Mouse (Mus musculus): ENCODE measurements around the gene Leng9. TPM values are rescaled to one million over a fixed set of nuclear protein-coding genes. Genes with fewer than 3 reads are reported as not detected.

Gene Leng9
- total and polyA plus RNA-seq, 2 experiments from 2014 or later, result 4.7 to 4.9 TPM

DNA sequence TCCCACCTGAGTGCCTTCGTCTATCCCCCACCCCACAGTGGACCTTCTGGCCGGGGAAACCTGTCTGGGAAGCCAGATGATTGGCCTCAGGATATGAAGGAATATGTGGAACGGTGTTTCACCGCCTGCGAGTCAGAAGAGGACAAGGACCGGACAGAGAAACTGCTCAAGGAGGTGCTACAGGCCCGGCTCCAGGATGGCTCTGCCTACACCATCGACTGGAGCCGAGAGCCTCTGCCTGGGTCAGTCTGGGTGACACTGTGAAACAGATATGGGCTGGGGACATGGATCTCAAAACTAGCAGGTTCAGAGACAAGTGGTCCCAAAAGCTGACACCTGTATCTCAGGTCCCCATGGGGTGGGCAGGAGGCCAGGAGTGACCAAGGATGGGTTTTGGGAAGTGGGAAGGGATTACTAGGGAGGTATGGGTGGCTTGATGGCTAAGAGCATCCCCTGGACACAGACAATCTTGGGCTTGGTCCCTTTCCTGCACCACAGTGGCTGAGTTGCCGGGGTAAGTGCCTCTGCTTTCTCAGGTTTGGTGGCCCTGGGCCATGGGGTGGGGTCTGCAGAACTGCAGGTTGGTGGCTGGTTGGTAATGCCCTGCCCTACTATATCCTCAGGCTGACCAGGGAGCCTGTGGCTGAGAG is 7.3 kb downstream of the Leng9 start:
- Histone ChIP-seq H3K4me2 (ENCODE audit: low read depth, low read length, poor library complexity, severe bottlenecking) (no peak overlapping the region), H3K27ac (ENCODE audit: low read depth, low read length) (no peak overlapping the region), H3K36me3 (ENCODE audit: insufficient read depth, low read length) (peaks cover 76% of the 10 kb centered on the region), H3K9me3 (ENCODE audit: low read length) (no peaks in the 10 kb centered on the region), H3K4me1 (ENCODE audit: insufficient read depth, low read length) (peaks cover 4% of the 10 kb centered on the region; the same call in 1 of the 2 replicates), H3K4me3 (ENCODE audit: low read depth, low read length) (no peak overlapping the region), H3K27me3 (ENCODE audit: insufficient read depth, low read length) (no peaks in the 10 kb centered on the region), H3K9ac (replicated peaks; ENCODE audit: low read length, poor library complexity, severe bottlenecking) (no peak overlapping the region)
- ATAC-seq (ENCODE audit: low FRiP score) (no peak), DNase-seq (ENCODE audit: low spot score) (no peak)
- TF ChIP-seq CTCF (IDR thresholded peaks at IDR 0.05), result no peak
- 93% methylated on average over 10 of the region's 10 CpGs for WGBS

DNA sequence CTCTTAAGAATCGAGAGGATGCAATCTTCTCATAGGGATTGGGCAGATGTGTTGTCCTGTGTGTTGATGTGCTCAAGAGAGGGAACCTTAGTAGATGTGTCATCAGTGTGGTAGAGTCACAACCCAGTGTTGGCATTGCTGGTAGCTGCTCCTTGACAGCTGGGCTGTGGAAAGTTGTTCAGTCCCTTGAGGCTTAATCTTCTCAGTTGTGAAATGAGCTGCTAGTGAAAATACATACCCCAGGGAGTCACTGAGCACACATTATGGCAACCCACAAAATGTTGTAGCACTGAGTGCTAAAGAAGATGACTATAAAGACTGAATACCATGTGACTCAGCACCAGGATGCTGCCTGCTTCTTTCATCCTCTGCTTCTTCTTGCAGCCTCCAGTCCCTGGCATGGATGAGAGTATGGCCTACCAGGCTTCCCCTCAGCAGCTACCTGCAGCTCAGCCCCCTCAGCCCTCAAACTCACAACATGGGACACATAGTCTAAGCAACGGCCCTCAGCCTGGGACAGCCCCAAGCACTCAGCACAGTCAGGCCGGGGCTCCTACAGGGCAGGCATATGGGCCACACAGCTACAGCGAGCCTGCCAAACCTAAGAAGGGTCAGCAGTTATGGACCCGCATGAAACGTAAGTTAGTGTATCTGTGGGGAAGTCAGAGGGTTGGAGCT is 8.4 kb downstream of the Leng9 start:
- no peak for TF ChIP-seq CTCF (IDR thresholded peaks at IDR 0.05)
- peaks cover 6% of the 10 kb centered on the region; the same call in 1 of the 2 replicates for H3K4me1 ChIP-seq (ENCODE audit: insufficient read depth, low read length)
- DNase-seq (ENCODE audit: low spot score) (no peak), ATAC-seq (ENCODE audit: low FRiP score) (no peak)
- H3K9me3 ChIP-seq (ENCODE audit: low read length), result no peaks in the 10 kb centered on the region
- WGBS, result 93% methylated on average over 6 of the region's 6 CpGs
- no peak overlapping the region for H3K4me2 ChIP-seq (ENCODE audit: low read depth, low read length, poor library complexity, severe bottlenecking)
- no peak overlapping the region for H3K27ac ChIP-seq (ENCODE audit: low read depth, low read length)
- no peaks in the 10 kb centered on the region for H3K27me3 ChIP-seq (ENCODE audit: insufficient read depth, low read length)
- H3K9ac ChIP-seq (replicated peaks; ENCODE audit: low read length, poor library complexity, severe bottlenecking), result no peak overlapping the region
- H3K36me3 ChIP-seq (ENCODE audit: insufficient read depth, low read length), result peaks cover 74% of the 10 kb centered on the region
- H3K4me3 ChIP-seq (ENCODE audit: low read depth, low read length), result no peak overlapping the region

DNA sequence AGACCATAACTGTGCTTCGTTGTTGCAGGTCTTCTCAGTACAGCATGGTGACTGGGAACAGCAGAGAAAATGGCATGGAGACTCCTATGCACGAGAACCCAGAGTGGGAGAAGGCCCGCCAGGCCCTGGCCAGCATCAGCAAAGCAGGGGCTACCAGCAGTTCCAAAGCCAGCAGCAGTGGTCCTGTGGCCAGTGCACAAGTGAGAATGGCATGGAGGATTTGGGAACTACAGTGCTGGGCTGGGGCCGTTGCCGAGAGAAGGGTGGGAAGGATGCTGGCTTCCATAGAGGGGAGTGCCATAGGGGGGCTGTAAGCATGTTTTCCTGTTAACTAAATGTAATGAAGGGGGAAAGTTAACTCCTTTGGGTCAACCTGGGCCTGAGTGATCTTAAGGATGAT is 10.8 kb downstream of the Leng9 start:
- no peak for ATAC-seq (ENCODE audit: low FRiP score)
- no peak for TF ChIP-seq CTCF (IDR thresholded peaks at IDR 0.05)
- no peaks in the 10 kb centered on the region for H3K9me3 ChIP-seq (ENCODE audit: low read length)
- WGBS, result 92% methylated on average over 5 of the region's 5 CpGs
- H3K36me3 ChIP-seq (ENCODE audit: insufficient read depth, low read length), result peaks cover 53% of the 10 kb centered on the region
- no peak overlapping the region for H3K4me3 ChIP-seq (ENCODE audit: low read depth, low read length)
- peaks cover 6% of the 10 kb centered on the region; the same call in 1 of the 2 replicates for H3K4me1 ChIP-seq (ENCODE audit: insufficient read depth, low read length)
- no peak overlapping the region for H3K27ac ChIP-seq (ENCODE audit: low read depth, low read length)
- no peak overlapping the region for H3K9ac ChIP-seq (replicated peaks; ENCODE audit: low read length, poor library complexity, severe bottlenecking)
- no peak for DNase-seq (ENCODE audit: low spot score)
- no peak overlapping the region for H3K4me2 ChIP-seq (ENCODE audit: low read depth, low read length, poor library complexity, severe bottlenecking)
- no peaks in the 10 kb centered on the region for H3K27me3 ChIP-seq (ENCODE audit: insufficient read depth, low read length)

DNA sequence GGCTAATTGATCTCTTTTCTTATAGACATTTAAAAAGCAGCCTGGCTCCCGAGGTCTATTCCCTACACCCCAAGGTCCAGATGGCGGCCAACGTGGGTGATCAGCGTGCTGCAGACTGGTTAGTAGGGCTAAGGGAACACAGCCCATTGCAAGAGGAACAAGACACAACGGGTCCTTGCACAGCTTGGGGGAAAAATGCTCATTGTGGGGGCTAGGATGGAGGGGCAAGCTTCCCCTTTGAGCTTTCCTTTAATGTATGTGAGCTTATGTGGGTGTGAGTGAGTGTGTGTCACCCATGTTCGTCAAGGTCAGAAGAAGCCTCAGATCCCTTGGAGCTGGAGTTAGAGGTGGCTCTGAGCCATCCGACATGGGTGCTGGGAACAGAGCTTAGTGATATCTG is 11.5 kb downstream of the Leng9 start:
- no peak for DNase-seq (ENCODE audit: low spot score)
- H3K27me3 ChIP-seq (ENCODE audit: insufficient read depth, low read length), result no peaks in the 10 kb centered on the region
- WGBS, result 92% methylated on average over 7 of the region's 7 CpGs
- H3K4me1 ChIP-seq (ENCODE audit: insufficient read depth, low read length), result peaks cover 6% of the 10 kb centered on the region; the same call in 1 of the 2 replicates
- no peak for TF ChIP-seq CTCF (IDR thresholded peaks at IDR 0.05)
- H3K9ac ChIP-seq (replicated peaks; ENCODE audit: low read length, poor library complexity, severe bottlenecking), result no peak overlapping the region
- no peak overlapping the region for H3K4me3 ChIP-seq (ENCODE audit: low read depth, low read length)
- H3K36me3 ChIP-seq (ENCODE audit: insufficient read depth, low read length), result peaks cover 50% of the 10 kb centered on the region
- H3K9me3 ChIP-seq (ENCODE audit: low read length), result no peaks in the 10 kb centered on the region
- no peak overlapping the region for H3K4me2 ChIP-seq (ENCODE audit: low read depth, low read length, poor library complexity, severe bottlenecking)
- no peak for ATAC-seq (ENCODE audit: low FRiP score)
- no peak overlapping the region for H3K27ac ChIP-seq (ENCODE audit: low read depth, low read length)

DNA sequence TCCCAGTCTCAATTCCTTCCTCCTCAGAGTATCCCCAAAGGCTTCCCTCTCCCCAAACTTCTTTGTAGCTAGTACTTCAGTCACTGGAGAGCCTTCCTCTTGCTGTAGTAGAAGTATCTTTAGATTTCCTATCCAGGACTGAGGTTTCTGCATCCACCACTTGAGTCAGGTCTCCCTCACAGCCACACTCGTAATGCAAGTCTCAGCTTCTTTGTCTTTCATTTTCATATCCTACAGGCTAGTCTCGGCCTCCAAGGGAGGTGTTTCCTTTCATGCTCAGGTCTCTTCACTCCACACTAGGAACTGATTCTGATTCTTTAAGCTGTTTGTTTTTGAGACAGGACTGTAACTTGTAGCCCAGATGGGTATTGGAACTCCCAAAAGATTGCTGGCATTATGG is 12.0 kb downstream of the Leng9 start:
- Histone ChIP-seq H3K27me3 (ENCODE audit: insufficient read depth, low read length) (no peaks in the 10 kb centered on the region), H3K36me3 (ENCODE audit: insufficient read depth, low read length) (peaks cover 45% of the 10 kb centered on the region), H3K4me1 (ENCODE audit: insufficient read depth, low read length) (peaks cover 6% of the 10 kb centered on the region; the same call in 1 of the 2 replicates), H3K27ac (ENCODE audit: low read depth, low read length) (no peak overlapping the region), H3K4me3 (ENCODE audit: low read depth, low read length) (peak overlapping the region; percentile 79), H3K9ac (replicated peaks; ENCODE audit: low read length, poor library complexity, severe bottlenecking) (peak overlapping the region; percentile 83; the same call in 1 of the 2 replicates), H3K4me2 (ENCODE audit: low read depth, low read length, poor library complexity, severe bottlenecking) (peak overlapping the region; percentile 89), H3K9me3 (ENCODE audit: low read length) (no peaks in the 10 kb centered on the region)
- WGBS, result 82% methylated on average over 2 of the region's 2 CpGs
- DNase-seq (ENCODE audit: low spot score), result no peak
- no peak for ATAC-seq (ENCODE audit: low FRiP score)
- no peak for TF ChIP-seq CTCF (IDR thresholded peaks at IDR 0.05)

DNA sequence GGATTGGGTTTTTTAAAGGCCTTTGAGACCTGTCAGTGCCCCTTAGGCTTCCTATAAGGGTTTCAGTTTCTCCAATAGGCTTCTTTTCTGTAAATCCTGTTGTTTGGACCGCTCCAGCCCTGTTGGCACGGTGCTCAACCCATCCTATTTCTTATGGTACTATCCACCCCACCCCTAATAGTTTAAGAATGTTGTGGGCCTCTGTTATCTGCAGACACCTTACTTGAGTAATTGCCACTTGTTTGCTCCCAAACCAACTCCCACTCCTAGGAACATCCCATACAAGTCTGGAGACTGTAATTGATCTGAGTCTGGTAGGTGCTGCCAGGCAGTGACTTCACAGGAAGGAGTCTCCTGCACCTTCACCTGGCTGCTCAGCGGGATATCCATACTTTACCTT is 12.4 kb downstream of the Leng9 start:
- 48% methylated on average over 3 of the region's 3 CpGs for WGBS
- H3K27ac ChIP-seq (ENCODE audit: low read depth, low read length), result peak overlapping the region; percentile 98
- H3K36me3 ChIP-seq (ENCODE audit: insufficient read depth, low read length), result peaks cover 45% of the 10 kb centered on the region
- H3K4me1 ChIP-seq (ENCODE audit: insufficient read depth, low read length), result peaks cover 6% of the 10 kb centered on the region; the same call in 1 of the 2 replicates
- H3K9ac ChIP-seq (replicated peaks; ENCODE audit: low read length, poor library complexity, severe bottlenecking), result peak overlapping the region; percentile 83
- no peak for ATAC-seq (ENCODE audit: low FRiP score)
- H3K4me3 ChIP-seq (ENCODE audit: low read depth, low read length), result peak overlapping the region; percentile 79
- no peaks in the 10 kb centered on the region for H3K27me3 ChIP-seq (ENCODE audit: insufficient read depth, low read length)
- TF ChIP-seq CTCF (IDR thresholded peaks at IDR 0.05), result no peak
- H3K4me2 ChIP-seq (ENCODE audit: low read depth, low read length, poor library complexity, severe bottlenecking), result peak overlapping the region; percentile 89
- no peaks in the 10 kb centered on the region for H3K9me3 ChIP-seq (ENCODE audit: low read length)
- no peak for DNase-seq (ENCODE audit: low spot score)

Data from midbrain, postnatal 0 days (tissue).